7 mouse cellular contexts compared by ENCODE assay signal in the genomic region with DNA sequence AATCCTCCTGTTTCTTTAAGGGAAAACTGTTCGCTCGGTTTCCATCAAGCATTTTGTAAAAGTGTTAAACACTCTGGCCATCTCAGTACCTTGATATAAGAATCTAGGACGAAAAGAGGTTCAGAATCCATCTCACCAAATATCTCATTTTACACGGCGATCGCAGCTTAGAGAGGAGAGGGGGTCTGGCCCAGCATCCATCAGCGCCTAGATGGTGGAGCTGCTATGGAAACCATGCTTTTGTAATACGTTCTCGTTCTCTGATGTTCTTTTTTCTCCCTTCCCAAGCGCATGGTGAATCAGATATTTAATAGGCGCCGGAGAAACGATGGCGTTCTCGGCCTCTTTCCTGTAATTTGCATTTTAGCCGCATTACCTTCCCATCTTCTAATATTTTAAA. TPM values are rescaled to one million over a fixed set of nuclear protein-coding genes. Genes with fewer than 3 reads are reported as not detected.
DNase-seq lines count a peak whose midpoint lies in the region; ATAC-seq and TF ChIP-seq lines count a peak whose summit lies in the region.

No protein-coding gene starts in this region.

- no peaks in the 10 kb centered on the region for H3K36me3 ChIP-seq in embryonic facial prominence, embryonic 13.5 days
- peaks cover 3% of the 10 kb centered on the region; the same call in 1 of the 2 replicates for H3K36me3 ChIP-seq in hindbrain, embryonic 14.5 days (replicated peaks; ENCODE audit: control insufficient read depth, insufficient read depth)
- H3K36me3 ChIP-seq in neural tube, embryonic 13.5 days = peaks cover 14% of the 10 kb centered on the region

- WGBS in embryonic facial prominence, embryonic 13.5 days = 13% methylated on average over 16 of the region's 16 CpGs
- WGBS in hindbrain, embryonic 14.5 days = 7% methylated on average over 16 of the region's 16 CpGs
- 10% methylated on average over 16 of the region's 16 CpGs for WGBS in neural tube, embryonic 13.5 days

- H3K27me3 ChIP-seq in embryonic facial prominence, embryonic 13.5 days = peaks cover 7% of the 10 kb centered on the region; the same call in 1 of the 2 replicates
- H3K27me3 ChIP-seq in hindbrain, embryonic 14.5 days (ENCODE audit: control insufficient read depth, insufficient read depth, low read length) = no peaks in the 10 kb centered on the region
- H3K27me3 ChIP-seq in neural tube, embryonic 13.5 days = no peaks in the 10 kb centered on the region

- TF ChIP-seq CTCF in left cerebral cortex, adult 2 months (IDR thresholded peaks at IDR 0.05) = no peak

- intact Hi-C loops in left cerebral cortex, adult 2 months (cut with DNase I) = no loop called here

- peaks cover 3% of the 10 kb centered on the region; the same call in 1 of the 2 replicates for H3K4me1 ChIP-seq in embryonic facial prominence, embryonic 13.5 days
- H3K4me1 ChIP-seq in hindbrain, embryonic 14.5 days (replicated peaks; ENCODE audit: control insufficient read depth, insufficient read depth, low read length) = peaks cover 9% of the 10 kb centered on the region; the same call in 1 of the 2 replicates
- peaks cover 14% of the 10 kb centered on the region for H3K4me1 ChIP-seq in neural tube, embryonic 13.5 days (replicated peaks)

- peak overlapping the region; percentile 40; the same call in 1 of the 2 replicates for H3K9ac ChIP-seq in embryonic facial prominence, embryonic 13.5 days
- H3K9ac ChIP-seq in hindbrain, embryonic 14.5 days = peak overlapping the region; percentile 87
- peak overlapping the region; percentile 86 for H3K9ac ChIP-seq in neural tube, embryonic 13.5 days

- DNase-seq in left cerebral cortex, adult 2 months (ENCODE audit: extremely low spot score in 1 of 2, low spot score in 2 of 2) = no peak
- no peak for DNase-seq in left cerebral cortex, adult 18-20 months (ENCODE audit: low spot score in 2 of 2)
- peak; percentile 47 for DNase-seq in hindbrain, embryonic 14.5 days (ENCODE audit: low spot score)
- DNase-seq in T-cell, adult 2 months (ENCODE audit: low spot score) = no peak
- DNase-seq in frontal cortex, postnatal 25 days (ENCODE audit: low spot score in 2 of 2) = no peak

- peak overlapping the region; percentile 97 for H3K4me2 ChIP-seq in embryonic facial prominence, embryonic 13.5 days
- H3K4me2 ChIP-seq in hindbrain, embryonic 14.5 days (replicated peaks) = peak overlapping the region; percentile 56
- peak overlapping the region; percentile 57 for H3K4me2 ChIP-seq in neural tube, embryonic 13.5 days

- H3K9me3 ChIP-seq in embryonic facial prominence, embryonic 13.5 days = no peaks in the 10 kb centered on the region
- H3K9me3 ChIP-seq in hindbrain, embryonic 14.5 days (ENCODE audit: control insufficient read depth, low read length) = no peaks in the 10 kb centered on the region
- H3K9me3 ChIP-seq in neural tube, embryonic 13.5 days = no peaks in the 10 kb centered on the region

- peak overlapping the region; percentile 96 for H3K4me3 ChIP-seq in left cerebral cortex, adult 2 months
- peak overlapping the region; percentile 69 for H3K4me3 ChIP-seq in embryonic facial prominence, embryonic 13.5 days
- H3K4me3 ChIP-seq in hindbrain, embryonic 14.5 days (replicated peaks; ENCODE audit: low read length) = peak overlapping the region; percentile 83
- H3K4me3 ChIP-seq in neural tube, embryonic 13.5 days = peak overlapping the region; percentile 82

- ATAC-seq in embryonic facial prominence, embryonic 13.5 days (ENCODE audit: insufficient number of reproducible peaks, insufficient read depth, low FRiP score, low TSS enrichment, low read depth) = no peak
- ATAC-seq in hindbrain, embryonic 14.5 days (ENCODE audit: low FRiP score) = no peak
- ATAC-seq in neural tube, embryonic 13.5 days (ENCODE audit: low read depth) = no peak

- H3K27ac ChIP-seq in left cerebral cortex, adult 2 months = peak overlapping the region; percentile 89
- no peak overlapping the region for H3K27ac ChIP-seq in embryonic facial prominence, embryonic 13.5 days
- peak overlapping the region; percentile 84 for H3K27ac ChIP-seq in hindbrain, embryonic 14.5 days
- peak overlapping the region; percentile 93 for H3K27ac ChIP-seq in neural tube, embryonic 13.5 days (replicated peaks)

RNA-seq across cellular contexts. Expression of gene Tmod2, which starts 1.2 kb away (rescaled TPM):
- total RNA-seq in left cerebral cortex, adult 2 months (2021) = 100 to 1,000 TPM; 354 to 358 TPM
- 100 to 1,000 TPM; 333 to 352 TPM for total RNA-seq in left cerebral cortex, adult 18-20 months (2021)
- 19.8 and 23.0 TPM in 2 replicates for polyA plus RNA-seq in embryonic facial prominence, embryonic 13.5 days (2015; fragmentation: Nextera tagmentation; extraction: Ambion mirVana)
- polyA plus RNA-seq in hindbrain, embryonic 14.5 days (2014; fragmentation: Nextera tagmentation; extraction: Ambion mirVana) = 248 and 272 TPM in 2 replicates
- polyA plus RNA-seq in neural tube, embryonic 13.5 days (2015; fragmentation: Nextera tagmentation; extraction: Ambion mirVana) = 171 and 178 TPM in 2 replicates

RNA-seq across cellular contexts. Expression of gene Lysmd2, which starts 15.6 kb away (rescaled TPM):
- 10 to 100 TPM; 61.4 to 69.1 TPM for total RNA-seq in left cerebral cortex, adult 2 months (2021)
- total RNA-seq in left cerebral cortex, adult 18-20 months (2021) = 10 to 100 TPM; 67.1 to 67.7 TPM
- 32.8 and 37.3 TPM in 2 replicates for polyA plus RNA-seq in embryonic facial prominence, embryonic 13.5 days (2015; fragmentation: Nextera tagmentation; extraction: Ambion mirVana)
- 38.1 and 41.3 TPM in 2 replicates for polyA plus RNA-seq in hindbrain, embryonic 14.5 days (2014; fragmentation: Nextera tagmentation; extraction: Ambion mirVana)
- 26.9 and 27.0 TPM in 2 replicates for polyA plus RNA-seq in neural tube, embryonic 13.5 days (2015; fragmentation: Nextera tagmentation; extraction: Ambion mirVana)

RNA-seq across cellular contexts. Expression of gene Tmod3, which starts 50.5 kb away (rescaled TPM):
- 10 to 100 TPM; 43.6 to 62.5 TPM for total RNA-seq in left cerebral cortex, adult 2 months (2021)
- 10 to 100 TPM; 43.1 to 54.8 TPM for total RNA-seq in left cerebral cortex, adult 18-20 months (2021)
- polyA plus RNA-seq in embryonic facial prominence, embryonic 13.5 days (2015; fragmentation: Nextera tagmentation; extraction: Ambion mirVana) = 110 and 137 TPM in 2 replicates
- 66.2 and 75.2 TPM in 2 replicates for polyA plus RNA-seq in hindbrain, embryonic 14.5 days (2014; fragmentation: Nextera tagmentation; extraction: Ambion mirVana)
- polyA plus RNA-seq in neural tube, embryonic 13.5 days (2015; fragmentation: Nextera tagmentation; extraction: Ambion mirVana) = 73.8 and 91.2 TPM in 2 replicates
